ENCODE assay signal across 19 mouse cellular contexts in genomic region chr1:40237094-40237493, GRCm38 (mm10). TPM values are rescaled to one million over a fixed set of nuclear protein-coding genes. Genes with fewer than 3 reads are reported as not detected.
DNase-seq lines count a peak whose midpoint lies in the region; ATAC-seq and TF ChIP-seq lines count a peak whose summit lies in the region.
"Had no signal": no experiment of that assay in that cellular context is flagged by ENCODE, and none has a peak within 500 bp of the region (broad histone marks: within the 10 kb centered on the region; RNA-seq: fewer than 3 reads in every experiment).

No protein-coding gene starts in this region.

- no peak for DNase-seq in kidney, postnatal 36 days
- no peak for DNase-seq in liver, adult 2 months (ENCODE audit: extremely low read depth, low read depth, low spot score)
- no peak for DNase-seq in lung, adult 2 months
- DNase-seq in forebrain, postnatal 0 days = no peak
- DNase-seq: adrenal gland, adult 8-10 months; cerebellum, adult 11 months; cerebellum, adult 8-10 months; cerebellum, postnatal 14 days; embryo, embryonic 11 days; gastrocnemius, postnatal 36 days; heart, postnatal 10 days had no signal

- TF ChIP-seq CTCF in liver, adult 2 months (IDR thresholded peaks at IDR 0.05; ENCODE audit: low read depth, low read length) = no peak
- TF ChIP-seq CTCF in lung, adult 2 months (IDR thresholded peaks at IDR 0.05; ENCODE audit: insufficient read depth, low read length) = no peak
- TF ChIP-seq CTCF in forebrain, postnatal 0 days (IDR thresholded peaks at IDR 0.05; ENCODE audit: low read depth) = no peak

- peak; percentile 37; the same call in 1 of the 2 replicates for ATAC-seq in kidney, embryonic 14.5 days (ENCODE audit: low FRiP score, low TSS enrichment)
- ATAC-seq in liver, embryonic 12.5 days = no peak
- ATAC-seq in lung, embryonic 15.5 days (ENCODE audit: borderline replicate concordance, extremely low read depth, low FRiP score, low TSS enrichment) = peak; percentile 32; the same call in 1 of the 2 replicates
- ATAC-seq in stomach, embryonic 16.5 days (ENCODE audit: insufficient read depth, low FRiP score) = peak; percentile 46
- ATAC-seq in forebrain, postnatal 0 days = no peak
- ATAC-seq: forebrain, embryonic 14.5 days had no signal

- peaks cover 38% of the 10 kb centered on the region for H3K79me2 ChIP-seq in liver, adult 2 months (ENCODE audit: control insufficient read depth, insufficient read depth, low read length)

- no peaks in the 10 kb centered on the region for H3K36me3 ChIP-seq in kidney, embryonic 14.5 days (ENCODE audit: control insufficient read depth, insufficient read depth, low read length)
- peaks cover 25% of the 10 kb centered on the region for H3K36me3 ChIP-seq in liver, adult 2 months (ENCODE audit: control insufficient read depth, insufficient read depth, low read length)
- no peaks in the 10 kb centered on the region for H3K36me3 ChIP-seq in liver, embryonic 12.5 days
- H3K36me3 ChIP-seq in lung, embryonic 15.5 days = no peaks in the 10 kb centered on the region
- H3K36me3 ChIP-seq in stomach, embryonic 16.5 days (ENCODE audit: control insufficient read depth, insufficient read depth, low read length) = no peaks in the 10 kb centered on the region
- no peaks in the 10 kb centered on the region for H3K36me3 ChIP-seq in forebrain, postnatal 0 days (ENCODE audit: insufficient read depth)
- H3K36me3 ChIP-seq: embryonic facial prominence, embryonic 15.5 days; forebrain, embryonic 10.5 days had no signal

- H3K4me1 ChIP-seq in kidney, embryonic 14.5 days (ENCODE audit: control insufficient read depth, insufficient read depth, low read length) = peaks cover 17% of the 10 kb centered on the region
- peaks cover 49% of the 10 kb centered on the region for H3K4me1 ChIP-seq in liver, adult 2 months (ENCODE audit: control insufficient read depth, insufficient read depth, low read length)
- peaks cover 15% of the 10 kb centered on the region; the same call in 1 of the 2 replicates for H3K4me1 ChIP-seq in liver, embryonic 12.5 days
- H3K4me1 ChIP-seq in lung, embryonic 15.5 days = peaks cover 44% of the 10 kb centered on the region
- peaks cover 5% of the 10 kb centered on the region for H3K4me1 ChIP-seq in lung, adult 2 months (ENCODE audit: control insufficient read depth, insufficient read depth, low read length)
- peaks cover 18% of the 10 kb centered on the region; the same call in 1 of the 2 replicates for H3K4me1 ChIP-seq in stomach, embryonic 16.5 days (ENCODE audit: control insufficient read depth, insufficient read depth, low read length)
- no peaks in the 10 kb centered on the region for H3K4me1 ChIP-seq in forebrain, postnatal 0 days (ENCODE audit: insufficient read depth)

- H3K27me3 ChIP-seq in kidney, embryonic 14.5 days (ENCODE audit: control insufficient read depth, insufficient read depth, low read length) = no peaks in the 10 kb centered on the region
- no peaks in the 10 kb centered on the region for H3K27me3 ChIP-seq in liver, adult 2 months (ENCODE audit: control insufficient read depth, insufficient read depth, low read length)
- H3K27me3 ChIP-seq in liver, embryonic 12.5 days (replicated peaks) = no peaks in the 10 kb centered on the region
- no peaks in the 10 kb centered on the region for H3K27me3 ChIP-seq in lung, embryonic 15.5 days
- H3K27me3 ChIP-seq in stomach, embryonic 16.5 days (ENCODE audit: control insufficient read depth, insufficient read depth, low read length) = no peaks in the 10 kb centered on the region
- H3K27me3 ChIP-seq in forebrain, postnatal 0 days (ENCODE audit: insufficient read depth, low read length) = no peaks in the 10 kb centered on the region
- H3K27me3 ChIP-seq: embryonic facial prominence, embryonic 15.5 days had no signal

- H3K27ac ChIP-seq in kidney, embryonic 14.5 days (ENCODE audit: low read depth, low read length) = no peak overlapping the region
- peak overlapping the region; percentile 78 for H3K27ac ChIP-seq in liver, adult 2 months (replicated peaks; ENCODE audit: insufficient read depth, low read depth, low read length)
- H3K27ac ChIP-seq in liver, embryonic 12.5 days = no peak overlapping the region
- peak overlapping the region; percentile 18; the same call in 1 of the 2 replicates for H3K27ac ChIP-seq in lung, embryonic 15.5 days
- H3K27ac ChIP-seq in stomach, embryonic 16.5 days (ENCODE audit: low read length) = no peak overlapping the region
- no peak overlapping the region for H3K27ac ChIP-seq in forebrain, postnatal 0 days (ENCODE audit: low read depth, low read length)
- H3K27ac ChIP-seq: embryonic facial prominence, embryonic 15.5 days; forebrain, embryonic 10.5 days had no signal

- no peak overlapping the region for H3K4me3 ChIP-seq in kidney, embryonic 14.5 days (ENCODE audit: low read length)
- H3K4me3 ChIP-seq in liver, adult 2 months (ENCODE audit: insufficient read depth, low read depth, low read length) = no peak overlapping the region
- no peak overlapping the region for H3K4me3 ChIP-seq in liver, embryonic 12.5 days
- H3K4me3 ChIP-seq in lung, embryonic 15.5 days = no peak overlapping the region
- H3K4me3 ChIP-seq in lung, adult 2 months (replicated peaks; ENCODE audit: extremely low read depth, low read depth, low read length) = no peak overlapping the region
- no peak overlapping the region for H3K4me3 ChIP-seq in stomach, embryonic 16.5 days (replicated peaks; ENCODE audit: low read length)
- no peak overlapping the region for H3K4me3 ChIP-seq in forebrain, postnatal 0 days (ENCODE audit: low read depth, low read length)
- H3K4me3 ChIP-seq: embryonic facial prominence, embryonic 15.5 days; erythroblast, embryonic 14.5 days; forebrain, embryonic 10.5 days had no signal

- H3K9ac ChIP-seq in kidney, embryonic 14.5 days (ENCODE audit: low read depth, low read length) = no peak overlapping the region
- peak overlapping the region; percentile 49; the same call in 1 of the 2 replicates for H3K9ac ChIP-seq in liver, adult 2 months (ENCODE audit: low read depth, low read length)
- H3K9ac ChIP-seq in liver, embryonic 12.5 days = no peak overlapping the region
- no peak overlapping the region for H3K9ac ChIP-seq in lung, embryonic 15.5 days
- H3K9ac ChIP-seq in stomach, embryonic 16.5 days (ENCODE audit: low read length) = no peak overlapping the region
- no peak overlapping the region for H3K9ac ChIP-seq in forebrain, postnatal 0 days
- H3K9ac ChIP-seq: embryonic facial prominence, embryonic 15.5 days had no signal

- WGBS in kidney, embryonic 14.5 days = 29% methylated on average over 6 of the region's 6 CpGs
- 32% methylated on average over 6 of the region's 6 CpGs for WGBS in liver, adult 2 months
- WGBS in liver, embryonic 12.5 days (ENCODE audit: insufficient replicate concordance) = 55% methylated on average over 6 of the region's 6 CpGs
- WGBS in lung, embryonic 15.5 days = 31% methylated on average over 6 of the region's 6 CpGs
- WGBS in lung, adult 2 months = 47% methylated on average over 6 of the region's 6 CpGs
- 37% methylated on average over 6 of the region's 6 CpGs for WGBS in stomach, embryonic 16.5 days
- 68% methylated on average over 6 of the region's 6 CpGs for WGBS in forebrain, postnatal 0 days

- TF ChIP-seq POLR2A in liver, adult 2 months (IDR thresholded peaks at IDR 0.05; ENCODE audit: extremely low read depth, insufficient read depth, low read length) = no peak
- TF ChIP-seq POLR2A in lung, adult 2 months (IDR thresholded peaks at IDR 0.05; ENCODE audit: borderline replicate concordance, extremely low read depth, low read depth, low read length) = no peak

- no peak overlapping the region for H3K4me2 ChIP-seq in kidney, embryonic 14.5 days (replicated peaks; ENCODE audit: low read depth, low read length)
- no peak overlapping the region for H3K4me2 ChIP-seq in liver, embryonic 12.5 days
- no peak overlapping the region for H3K4me2 ChIP-seq in lung, embryonic 15.5 days
- no peak overlapping the region for H3K4me2 ChIP-seq in stomach, embryonic 16.5 days (ENCODE audit: low read depth, low read length)
- no peak overlapping the region for H3K4me2 ChIP-seq in forebrain, postnatal 0 days (ENCODE audit: low read depth)
- H3K4me2 ChIP-seq: embryonic facial prominence, embryonic 15.5 days had no signal

- H3K9me3 ChIP-seq in kidney, embryonic 14.5 days (ENCODE audit: control insufficient read depth, low read length) = no peaks in the 10 kb centered on the region
- no peaks in the 10 kb centered on the region for H3K9me3 ChIP-seq in liver, embryonic 12.5 days (replicated peaks)
- H3K9me3 ChIP-seq in lung, embryonic 15.5 days = no peaks in the 10 kb centered on the region
- no peaks in the 10 kb centered on the region for H3K9me3 ChIP-seq in stomach, embryonic 16.5 days (replicated peaks; ENCODE audit: control insufficient read depth, low read length)
- H3K9me3 ChIP-seq in forebrain, postnatal 0 days (ENCODE audit: low read length) = no peaks in the 10 kb centered on the region
- H3K9me3 ChIP-seq: embryonic facial prominence, embryonic 15.5 days; forebrain, embryonic 10.5 days had no signal

RNA-seq across cellular contexts. Expression of gene Il1r1, which starts 12.2 kb away (rescaled TPM):
- polyA plus RNA-seq in kidney, embryonic 14.5 days (2014; fragmentation: Nextera tagmentation; extraction: Ambion mirVana) = 2.5 and 4.2 TPM in 2 replicates
- 9.4 and 16.0 TPM in 2 replicates for total RNA-seq in liver, adult 2 months (2014; rRNA removed)
- polyA plus RNA-seq in liver, adult 2 months (2012; rRNA removed) = 2.0 and 5.5 TPM in 2 replicates
- 15.7 and 17.8 TPM in 2 replicates for polyA plus RNA-seq in liver, embryonic 12.5 days (2016; fragmentation: Nextera tagmentation; extraction: Ambion mirVana)
- 9.7 and 10.9 TPM in 2 replicates for polyA plus RNA-seq in lung, embryonic 15.5 days (2015; fragmentation: Nextera tagmentation; extraction: Ambion mirVana)
- polyA plus RNA-seq in lung, adult 2 months (2012; rRNA removed) = 9.2 and 14.1 TPM in 2 replicates
- polyA plus RNA-seq in stomach, embryonic 16.5 days (2015; fragmentation: Nextera tagmentation; extraction: Ambion mirVana) = 11.4 and 12.3 TPM in 2 replicates
- total RNA-seq in forebrain, postnatal 0 days (2014; rRNA removed) = 0.38 and 0.90 TPM in 2 replicates
- 0.35 and 0.84 TPM in 2 replicates for polyA plus RNA-seq in forebrain, postnatal 0 days (2015; fragmentation: Nextera tagmentation; extraction: Ambion mirVana)

Comparison
In these comparisons a context has a peak if more than half of its experiments do, and no peak if none do; other contexts are left out.
1. H3K27ac ChIP-seq: peak in liver, adult 2 months (single experiment) and lung, embryonic 15.5 days (single experiment); none in kidney, embryonic 14.5 days (single experiment), liver, embryonic 12.5 days (single experiment), stomach, embryonic 16.5 days (single experiment) and forebrain, postnatal 0 days (single experiment).
2. ATAC-seq: peak in kidney, embryonic 14.5 days (single experiment), lung, embryonic 15.5 days (single experiment) and stomach, embryonic 16.5 days (single experiment); none in liver, embryonic 12.5 days (single experiment) and forebrain, postnatal 0 days (single experiment).